Mouse (Mus musculus) thymus, postnatal 14 days (tissue): ENCODE results near the gene Gm20388.
"Not testable (repeated sequence)": the region's sequence is repeated elsewhere in the genome, so short reads cannot be mapped to it uniquely, and the experiment has no call there.

Experiments used
- DNase-seq: peaks from one replicate; pipeline ENCODE4 v3.0.0; 2021

The Gm20388 gene

GRCm38 (mm10) chr8:120704203-120704602, 793.6 kb downstream of the Gm20388 start:
- DNase-seq: no peak

GRCm38 (mm10) chr8:120705163-120705562, 794.5 kb downstream of the Gm20388 start:
- no peak for DNase-seq

GRCm38 (mm10) chr8:120706193-120706592, 795.6 kb downstream of the Gm20388 start:
- no peak for DNase-seq

GRCm38 (mm10) chr8:120709176-120709575, 798.5 kb downstream of the Gm20388 start:
- no peak for DNase-seq

- DNase-seq: no peak
Measured at GRCm38 (mm10) chr8:120715200-120715599, 804.6 kb downstream of the Gm20388 start.

- DNase-seq: no peak
Measured at GRCm38 (mm10) chr8:120715996-120716680, 805.5 kb downstream of the Gm20388 start.

- no peak for DNase-seq
Measured at GRCm38 (mm10) chr8:120719586-120720236, 809.1 kb downstream of the Gm20388 start.

GRCm38 (mm10) chr8:120723025-120723424, 812.4 kb downstream of the Gm20388 start:
- peak; percentile 30 for DNase-seq

- not testable (repeated sequence) for DNase-seq
Measured at GRCm38 (mm10) chr8:120724096-120724495, 813.5 kb downstream of the Gm20388 start.

- DNase-seq: peak; percentile 65
Measured at GRCm38 (mm10) chr8:120724816-120725575, 814.4 kb downstream of the Gm20388 start.

- no peak for DNase-seq
Measured at GRCm38 (mm10) chr8:120725576-120725950, 814.9 kb downstream of the Gm20388 start.

- peak; percentile 20 for DNase-seq
Measured at GRCm38 (mm10) chr8:120726051-120726450, 815.4 kb downstream of the Gm20388 start.

GRCm38 (mm10) chr8:120728488-120729160, 818.0 kb downstream of the Gm20388 start:
- DNase-seq: peak; percentile 34

- DNase-seq: no peak
Measured at GRCm38 (mm10) chr8:120731582-120731981, 820.9 kb downstream of the Gm20388 start.

GRCm38 (mm10) chr8:120732068-120732467, 821.4 kb downstream of the Gm20388 start:
- DNase-seq: peak; percentile 38

GRCm38 (mm10) chr8:120735770-120736481, 825.3 kb downstream of the Gm20388 start, which contains the start of gene Irf8:
Irf8 (plus strand) TSS chr8:120736358.
- peak; percentile 94 for DNase-seq

GRCm38 (mm10) chr8:120736486-120736885, 825.8 kb downstream of the Gm20388 start:
- no peak for DNase-seq

- no peak for DNase-seq
Measured at GRCm38 (mm10) chr8:120737166-120737565, 826.5 kb downstream of the Gm20388 start.

GRCm38 (mm10) chr8:120738771-120739170, 828.1 kb downstream of the Gm20388 start:
- no peak for DNase-seq

- no peak for DNase-seq
Measured at GRCm38 (mm10) chr8:120739526-120739925, 828.9 kb downstream of the Gm20388 start.

- DNase-seq: no peak
Measured at GRCm38 (mm10) chr8:120740579-120740978, 829.9 kb downstream of the Gm20388 start.

- DNase-seq: no peak
Measured at GRCm38 (mm10) chr8:120741001-120741400, 830.4 kb downstream of the Gm20388 start.
